Mouse (Mus musculus) gastrocnemius, adult 2 months (tissue): ENCODE results near the gene Cic. TPM values are rescaled to one million over a fixed set of nuclear protein-coding genes. Genes with fewer than 3 reads are reported as not detected.
A peak's percentile ranks its signal among the peaks of the same experiment; 100 is the strongest.

Experiments
- DNase-seq: peaks from one replicate; pipeline ENCODE4 v3.0.0; 2022
- H3K27ac ChIP-seq: fragments of 200-600 bp; 2 replicates; pipeline ENCODE4 v1.8.1; 2022; ENCODE audit warnings: mild to moderate bottlenecking
- H3K4me3 ChIP-seq: fragments of 200-600 bp; 2 replicates; pipeline ENCODE4 v1.8.1; 2022; ENCODE audit warnings: mild to moderate bottlenecking, moderate library complexity
- CTCF ChIP-seq: fragments of 200-600 bp; IDR thresholded peaks from 2 replicates; pipeline ENCODE4 v1.8.1; 2022; ENCODE audit warnings: antibody characterized with exemption, mild to moderate bottlenecking, moderate library complexity
- intact Hi-C: fragments of 180-260 bp; cut with DNase I; formaldehyde crosslinking; loops from one replicate; pipeline ENCODE4 v1.15.1; 2025
- long read RNA-seq, 2 experiments: library from polyadenylated mRNA; stranded (forward); transcript quantifications; one replicate each; pipeline ENCODE4 v2.0.0; 2021
- total RNA-seq, 2 experiments: library from RNA; stranded (reverse); gene quantifications; 2 replicates each; pipeline ENCODE4 v1.2.3; 2021

Cic gene
- total RNA-seq = 10 to 100 TPM; 37.0 to 40.4 TPM
- long read RNA-seq, experiment 1, partial matches to known transcripts = 7 of 9 reads
- long read RNA-seq, experiment 1, other reads (novel, unspliced or antisense) = 2 of 9 reads
- long read RNA-seq, experiment 2, partial matches to known transcripts = 7 of 12 reads
- long read RNA-seq, experiment 2, other reads (novel, unspliced or antisense) = 5 of 12 reads

DNA sequence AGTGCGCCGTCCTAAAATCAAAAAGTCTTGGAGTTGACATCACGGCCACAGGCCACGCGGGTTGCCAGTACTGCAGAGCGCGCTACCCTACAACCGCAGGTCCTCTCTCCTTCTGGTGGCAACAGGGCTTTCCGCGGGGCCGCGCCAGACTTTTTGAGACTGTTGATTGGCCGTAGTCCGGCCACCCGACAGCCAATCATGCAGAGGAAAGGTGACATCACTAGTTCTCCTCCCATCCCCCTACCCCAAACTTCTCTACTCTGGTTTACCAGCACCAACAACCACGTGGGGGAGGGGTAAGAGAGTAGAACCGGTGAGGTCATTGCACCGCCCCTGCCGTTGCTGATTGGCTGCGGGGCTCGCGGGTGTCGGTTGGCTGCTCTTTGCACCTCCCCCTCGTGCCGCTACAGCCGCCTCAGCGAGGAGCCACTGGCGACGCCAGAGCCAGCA is at the start of gene Cic:
Gene Cic, plus strand, starts transcription at position 404 of the 450 bp plus-strand sequence.
- TF ChIP-seq CTCF = peak; percentile 8; the same call in 1 of the 2 replicates
- H3K27ac ChIP-seq = peak within 1 kb of the TSS; percentile 99
- peak; percentile 99 for DNase-seq
- peak within 1 kb of the TSS; percentile 97 for H3K4me3 ChIP-seq
- intact Hi-C loops = loop anchor here (1.0 kb wide), 1 partner anchor 16 kb away; no protein-coding TSS in a partner anchor

DNA sequence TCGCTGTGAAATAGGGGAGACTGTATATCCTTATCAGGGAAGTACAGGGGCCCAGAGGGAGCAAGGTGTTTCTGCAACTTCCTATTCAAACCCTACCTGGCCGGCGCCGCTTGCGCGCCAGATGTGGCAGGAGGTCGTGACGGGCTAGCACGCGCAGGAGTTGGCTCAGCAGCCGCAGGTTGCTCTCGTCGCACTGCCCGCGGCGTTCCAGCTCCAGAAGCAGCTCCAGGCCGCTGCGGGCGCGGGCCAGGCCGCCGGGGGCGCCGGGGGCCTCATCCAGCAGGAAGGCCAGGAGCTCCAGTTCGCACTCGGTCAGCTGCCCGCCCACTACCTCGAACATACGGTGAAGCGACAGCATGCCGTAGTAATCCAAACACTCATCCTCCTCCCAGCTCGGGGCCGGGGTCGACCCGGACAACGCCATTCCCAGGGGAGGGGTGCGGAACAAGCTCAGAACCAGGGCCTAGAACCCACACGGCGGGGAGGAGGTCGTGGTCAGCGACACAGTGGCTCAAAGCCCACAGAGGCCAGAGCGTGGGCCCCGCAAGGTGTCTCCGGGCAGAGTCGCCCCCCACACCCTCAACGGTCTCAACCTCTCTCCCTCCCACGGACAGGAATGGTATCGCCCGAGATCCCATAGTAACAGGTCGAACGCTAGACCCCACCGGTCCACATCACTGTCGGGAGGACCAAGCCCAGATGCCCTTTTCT is 48.6 kb upstream of the Cic start:
- intact Hi-C loops = no loop called here
- H3K27ac ChIP-seq = peak overlapping the region; percentile 95
- peak; percentile 23; the same call in 1 of the 2 replicates for TF ChIP-seq CTCF
- DNase-seq = peak; percentile 62
- H3K4me3 ChIP-seq = peak overlapping the region; percentile 83

DNA sequence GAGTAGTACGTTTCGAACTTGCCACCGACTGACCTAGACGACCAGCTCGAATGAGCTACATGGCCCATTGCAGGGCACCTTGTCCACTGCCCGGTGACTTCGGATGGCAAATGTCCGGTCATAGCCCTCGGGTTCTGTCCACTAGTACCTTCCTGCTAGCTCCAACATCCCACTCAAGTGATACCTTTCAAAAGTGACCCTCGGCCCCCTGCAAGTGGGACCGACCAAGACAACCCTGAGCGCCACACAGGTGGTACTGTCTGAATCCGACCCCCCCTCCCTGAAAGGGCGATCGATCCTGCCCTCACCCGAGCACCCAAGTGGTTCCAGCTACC is 48.1 kb upstream of the Cic start:
- Histone ChIP-seq H3K27ac (peak overlapping the region; percentile 95), H3K4me3 (peak overlapping the region; percentile 83)
- no peak for DNase-seq
- intact Hi-C loops = no loop called here
- TF ChIP-seq CTCF = no peak

DNA sequence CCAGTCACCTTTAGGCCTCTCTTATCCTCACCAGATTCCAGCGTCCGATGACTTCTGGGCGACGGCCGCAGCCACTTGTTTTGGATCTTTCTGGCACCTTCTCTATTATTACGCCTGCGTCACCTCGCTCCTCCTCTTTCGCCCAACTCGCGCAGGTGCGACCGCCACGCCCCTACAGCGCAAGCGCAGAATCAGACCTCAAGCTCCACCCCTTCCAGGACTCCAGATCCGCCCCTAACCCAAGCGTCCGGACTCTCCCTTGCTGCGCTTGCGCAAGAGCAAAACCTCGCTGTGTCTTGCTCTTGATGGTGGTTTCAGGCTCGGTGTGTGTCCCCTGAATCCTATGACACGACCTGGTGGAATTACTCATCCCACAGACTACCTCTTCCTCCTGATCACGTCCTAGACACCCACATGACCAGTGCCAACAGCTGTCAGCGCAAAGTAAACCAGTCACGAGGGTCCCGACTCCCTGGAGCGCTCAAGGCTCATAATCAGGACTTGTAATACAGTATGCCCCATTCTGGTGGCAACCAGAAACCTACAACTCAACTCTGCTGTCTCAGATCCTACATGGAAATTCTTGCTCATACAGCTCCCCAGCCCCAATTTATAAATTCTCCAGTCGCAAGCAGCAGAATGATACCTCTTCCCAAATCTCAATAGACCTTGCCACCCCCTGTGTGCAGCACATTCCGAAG is 47.6 kb upstream of the Cic start:
- intact Hi-C loops = loop anchor here (2.0 kb wide), 2 partner anchors 17 to 143 kb away; partner anchors contain the start of gene Gsk3a
- peak; percentile 97 for DNase-seq
- no peak for TF ChIP-seq CTCF
- H3K27ac ChIP-seq = peak overlapping the region; percentile 95
- peak overlapping the region; percentile 83 for H3K4me3 ChIP-seq

DNA sequence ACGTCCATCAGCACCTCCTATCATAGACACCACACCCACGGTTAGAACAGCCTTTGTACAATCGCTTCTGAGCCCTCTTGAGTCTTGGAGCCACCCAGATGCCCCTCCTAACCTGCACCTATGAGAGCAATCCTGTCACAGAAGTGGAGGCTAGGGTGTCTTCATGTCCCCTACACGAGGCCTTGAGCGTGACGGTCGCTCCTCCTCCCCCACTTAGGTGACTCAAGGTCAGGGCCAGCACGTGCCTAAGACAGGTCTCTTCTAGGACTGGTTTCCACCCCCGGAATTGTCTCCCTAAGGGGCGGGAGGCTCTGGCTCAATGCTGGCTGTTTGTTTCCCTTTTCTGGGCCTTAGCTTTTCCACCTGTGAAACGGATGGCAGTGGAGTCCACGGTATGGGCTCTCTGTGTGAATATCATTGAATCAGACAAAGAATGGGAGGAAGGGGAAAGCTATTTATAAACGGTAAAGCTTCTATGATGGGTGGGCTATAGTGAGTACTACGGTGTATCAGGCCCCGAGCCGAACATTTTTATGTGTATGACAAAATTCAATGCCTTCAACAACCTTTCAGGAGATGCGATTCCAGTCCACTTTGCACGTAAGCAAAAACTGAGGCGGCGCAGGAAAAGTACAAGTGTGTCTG is 46.9 kb upstream of the Cic start, which contains the start of gene Dedd2:
Gene Dedd2, minus strand, starts transcription at position 159 of the 645 bp plus-strand sequence.
- intact Hi-C loops = loop anchor here (2.0 kb wide), 2 partner anchors 16 to 144 kb away; partner anchors contain the start of gene Gsk3a
- Histone ChIP-seq H3K27ac (peak within 1 kb of the TSS; percentile 95), H3K4me3 (peak within 1 kb of the TSS; percentile 83)
- no peak for TF ChIP-seq CTCF
- peak; percentile 53 for DNase-seq

DNA sequence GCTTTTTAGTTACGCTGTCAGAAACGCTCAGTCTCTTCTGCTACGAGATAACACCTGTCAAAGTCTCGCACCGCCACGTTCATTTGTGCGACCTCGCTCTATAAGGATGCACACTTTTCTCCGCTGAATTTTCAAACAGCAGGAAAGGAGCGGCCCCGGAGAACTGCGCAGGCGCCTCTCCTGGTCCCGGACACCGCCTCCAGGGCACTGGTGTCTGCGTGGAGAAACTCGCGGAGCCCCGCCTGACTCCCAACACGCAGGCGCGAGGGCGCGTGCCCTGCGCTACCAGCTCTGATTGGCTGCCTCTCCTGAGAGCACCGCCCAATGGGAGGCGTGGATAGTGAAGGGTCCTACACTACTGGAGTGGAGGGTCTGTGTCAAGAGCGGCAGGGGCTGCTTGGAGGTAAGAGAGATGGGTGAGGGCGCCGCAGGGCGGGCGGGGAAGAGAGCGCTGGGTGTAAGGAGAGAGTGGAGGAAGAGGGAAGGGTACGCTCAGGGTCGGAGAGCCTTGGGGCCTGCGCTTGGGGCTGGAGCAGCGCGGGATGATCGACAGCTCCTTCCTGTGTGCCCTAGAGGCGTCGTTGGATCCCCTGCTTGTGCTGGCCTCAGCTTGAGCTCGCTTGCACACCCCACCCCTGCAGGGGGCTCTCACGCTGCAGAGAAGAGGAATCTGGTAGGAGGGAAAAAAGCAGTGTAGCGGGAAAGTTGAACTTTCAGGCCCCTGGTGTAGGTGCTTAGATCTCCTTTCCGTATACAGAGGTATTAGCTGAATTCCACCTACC is 46.2 kb upstream of the Cic start, which contains the start of gene Zfp526:
Gene Zfp526, plus strand, starts transcription at position 324 of the 782 bp plus-strand sequence.
- DNase-seq = peak; percentile 99
- no peak for TF ChIP-seq CTCF
- H3K27ac ChIP-seq = peak within 1 kb of the TSS; percentile 95
- intact Hi-C loops = loop anchor here (2.0 kb wide), 2 partner anchors 16 to 144 kb away; partner anchors contain the start of gene Gsk3a
- H3K4me3 ChIP-seq = peak within 1 kb of the TSS; percentile 83

DNA sequence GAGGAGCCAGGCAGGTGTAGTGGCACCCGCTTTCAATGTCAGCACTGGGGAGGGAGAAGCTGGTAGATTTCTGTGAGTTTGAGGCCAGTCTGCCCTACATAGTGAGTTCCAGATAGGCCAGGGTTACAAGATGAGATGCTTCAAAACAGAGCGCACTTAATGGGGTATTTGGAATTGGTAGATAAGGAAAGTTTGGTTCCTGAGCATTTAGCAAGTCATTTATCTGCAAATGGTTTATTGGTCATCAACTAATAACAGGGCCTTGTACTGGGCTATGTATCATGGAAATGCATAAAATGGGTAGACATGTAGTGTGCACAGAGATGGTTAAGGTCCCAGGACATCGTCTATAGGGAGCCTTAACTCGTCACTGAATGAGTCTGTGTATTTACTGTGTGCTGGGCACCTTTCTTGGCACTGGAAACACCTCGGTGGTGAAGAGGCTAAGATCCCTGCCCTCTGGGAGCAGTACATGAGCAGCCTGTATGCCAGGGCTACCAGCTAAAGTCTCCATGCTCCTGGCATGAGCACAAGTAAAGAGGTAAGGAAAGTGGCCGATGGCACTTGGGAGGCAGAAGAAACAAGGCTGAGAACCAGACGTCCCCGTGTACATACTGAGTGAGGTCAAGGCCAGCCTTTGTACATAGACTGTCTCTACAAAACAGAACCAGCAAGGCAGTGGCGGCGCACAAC is 45.1 kb upstream of the Cic start:
- no peak for TF ChIP-seq CTCF
- peak overlapping the region; percentile 83 for H3K4me3 ChIP-seq
- DNase-seq = no peak
- 0 out of 2 replicates have a peak overlapping the region, but pooled peaks have one; percentile 95 for H3K27ac ChIP-seq
- intact Hi-C loops = no loop called here

DNA sequence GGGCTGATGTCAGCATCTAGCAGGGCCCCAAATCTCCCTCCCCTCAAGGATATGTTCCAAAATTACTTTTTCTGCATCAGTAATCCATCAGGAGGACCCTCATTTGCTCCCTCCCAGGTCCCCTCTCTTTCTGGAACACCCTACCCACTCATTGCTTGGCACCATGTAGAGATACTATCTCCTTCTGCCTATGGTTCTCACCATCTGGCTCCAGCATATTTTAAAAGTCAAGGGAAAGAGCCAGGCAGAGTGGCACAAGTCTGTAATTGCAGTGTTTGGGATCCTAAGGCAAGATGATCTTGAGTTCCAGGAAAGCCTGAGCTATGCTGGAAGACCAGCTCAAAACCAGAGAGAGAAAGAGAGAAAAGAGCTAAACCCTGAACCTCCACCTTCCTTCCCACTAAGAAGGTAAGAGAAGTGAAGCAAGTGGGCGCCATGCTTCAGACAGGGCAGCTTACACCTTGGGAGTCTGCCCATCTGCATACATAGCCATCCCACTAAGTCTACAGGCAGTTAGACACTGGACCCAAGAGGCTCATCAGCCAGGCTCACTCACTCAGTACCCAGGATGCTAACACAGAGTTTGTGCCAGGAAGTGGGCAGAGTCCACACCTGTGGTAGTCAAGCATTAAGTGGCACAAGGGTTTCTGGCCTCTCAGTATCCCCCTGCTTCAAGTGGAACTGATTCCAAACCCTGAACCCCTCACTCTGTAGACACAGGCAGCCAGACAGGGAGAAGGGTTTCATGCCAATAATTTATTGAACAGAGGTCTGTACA is 39.8 kb upstream of the Cic start:
- intact Hi-C loops = no loop called here

DNA sequence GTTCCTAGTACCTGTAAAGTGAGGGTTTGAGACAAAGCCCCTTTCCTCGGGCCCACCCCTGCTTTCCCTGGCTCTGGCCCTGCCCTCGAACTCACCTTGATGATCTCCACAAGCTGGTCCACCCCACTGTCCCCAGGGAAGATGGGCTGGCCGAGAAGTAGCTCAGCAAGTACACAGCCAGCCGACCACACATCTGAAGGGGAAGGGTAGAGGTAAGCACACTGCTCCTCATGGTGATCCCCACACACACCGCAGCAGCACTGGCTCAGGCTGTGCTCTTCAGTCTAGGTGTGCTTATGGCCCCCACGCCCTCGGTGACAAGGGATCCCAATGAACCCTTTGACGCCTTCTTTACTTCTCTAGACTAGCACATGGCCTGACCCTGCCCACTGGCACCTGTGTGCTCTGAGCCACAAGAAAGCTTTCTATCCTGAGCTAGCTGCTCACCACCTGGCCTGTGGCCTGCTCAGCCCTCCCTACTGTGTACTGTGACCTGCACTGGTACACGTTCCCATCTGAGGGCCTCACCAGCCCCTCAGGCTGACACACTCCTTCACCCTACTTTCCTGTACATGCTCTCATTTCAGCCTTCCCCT is 36.7 kb upstream of the Cic start:
- no peak for DNase-seq
- Histone ChIP-seq H3K27ac (no peak overlapping the region), H3K4me3 (no peak overlapping the region)
- intact Hi-C loops = no loop called here
- TF ChIP-seq CTCF = no peak

More for the DNA sequence above, 39.8 kb upstream of the Cic start:
- H3K4me3 ChIP-seq = no peak overlapping the region
- no peak for DNase-seq
- no peak overlapping the region for H3K27ac ChIP-seq
- TF ChIP-seq CTCF = no peak

DNA sequence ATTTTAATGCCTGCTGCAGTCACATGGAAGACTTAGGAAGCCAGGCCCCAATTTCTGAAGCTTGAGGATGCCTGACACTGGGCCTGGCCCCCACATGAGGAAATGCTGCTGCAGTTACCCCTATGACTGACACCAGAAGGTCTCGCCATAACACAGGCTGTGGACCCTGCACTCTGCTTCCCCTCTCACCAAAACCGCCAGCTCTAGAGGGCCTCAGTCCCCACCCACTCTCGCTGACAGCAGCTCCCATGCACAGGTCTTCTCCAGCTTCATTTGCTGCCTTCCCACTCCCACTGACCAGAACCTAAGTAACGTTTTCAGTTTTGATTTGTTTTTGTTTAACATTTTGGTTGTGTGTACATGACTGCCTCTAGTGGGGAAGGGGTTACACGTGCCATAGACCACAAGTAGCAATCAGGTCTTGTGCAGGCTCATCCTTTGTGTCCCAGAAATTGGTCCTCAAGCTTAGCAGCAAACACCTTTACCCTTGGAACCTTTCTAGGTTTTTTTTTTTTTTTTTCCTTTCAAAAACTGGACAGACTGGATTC is 35.3 kb upstream of the Cic start:
- Histone ChIP-seq H3K27ac (no peak overlapping the region), H3K4me3 (no peak overlapping the region)
- intact Hi-C loops = no loop called here
- DNase-seq = no peak
- no peak for TF ChIP-seq CTCF
